Mouse (Mus musculus): ENCODE results near the gene Ybx2. TPM values are rescaled to one million over a fixed set of nuclear protein-coding genes. Genes with fewer than 3 reads are reported as not detected.
A peak's percentile ranks its signal among the peaks of the same experiment; 100 is the strongest.
"Not testable (repeated sequence)": the region's sequence is repeated elsewhere in the genome, so short reads cannot be mapped to it uniquely, and the experiment has no call there.

The Ybx2 gene
- total and polyA plus RNA-seq, 3 experiments, result 16.7 to 64.2 (median 22.6) TPM

- Histone ChIP-seq H3K9ac (ENCODE audit: low read depth, low read length) (no peak overlapping the region), H3K27ac (no peak overlapping the region; the same call in 1 of the 2 replicates), H3K79me2 (replicated peaks; ENCODE audit: control insufficient read depth, insufficient read depth, low read length) (peaks cover 3% of the 10 kb centered on the region; the same call in 1 of the 2 replicates), H3K4me1 (ENCODE audit: control insufficient read depth, insufficient read depth, low read length) (peaks cover 7% of the 10 kb centered on the region; the same call in 1 of the 2 replicates), H3K27me3 (ENCODE audit: control insufficient read depth, insufficient read depth, low read length) (no peaks in the 10 kb centered on the region), H3K4me3 (peak overlapping the region; percentile 97), H3K36me3 (ENCODE audit: control insufficient read depth, insufficient read depth, low read length) (peaks cover 2% of the 10 kb centered on the region; the same call in 1 of the 2 replicates)
- no peak for TF ChIP-seq CTCF (IDR thresholded peaks at IDR 0.05)
- WGBS, result 76% methylated on average over 15 of the region's 15 CpGs
- intact Hi-C loops (cut with DNase I), result loop anchor here (1.0 kb wide), 1 partner anchor 11 kb away; no protein-coding TSS in a partner anchor
- peak in 1 of 2 experiments; percentile 10 for DNase-seq
Observed at GRCm38 (mm10) chr11:69912716-69913530, 22.7 kb upstream of the Ybx2 start.

GRCm38 (mm10) chr11:69913554-69914371, 21.8 kb upstream of the Ybx2 start, which contains the start of gene Gps2:
Gene Gps2, plus strand, starts transcription at chr11:69913888.
- no peaks in the 10 kb centered on the region for H3K27me3 ChIP-seq (ENCODE audit: control insufficient read depth, insufficient read depth, low read length)
- peaks cover 7% of the 10 kb centered on the region; the same call in 1 of the 2 replicates for H3K4me1 ChIP-seq (ENCODE audit: control insufficient read depth, insufficient read depth, low read length)
- intact Hi-C loops (cut with DNase I), result loop anchor here (1.0 kb wide), 1 partner anchor 11 kb away; no protein-coding TSS in a partner anchor
- H3K9ac ChIP-seq (ENCODE audit: low read depth, low read length), result peak within 1 kb of the TSS; percentile 90
- peak; percentile 93 to 94 for DNase-seq
- WGBS, result 2% methylated on average over 61 of the region's 61 CpGs
- peak within 1 kb of the TSS; percentile 97 for H3K4me3 ChIP-seq
- peaks cover 8% of the 10 kb centered on the region; the same call in 1 of the 2 replicates for H3K36me3 ChIP-seq (ENCODE audit: control insufficient read depth, insufficient read depth, low read length)
- TF ChIP-seq POLR2A (IDR thresholded peaks at IDR 0.05; ENCODE audit: insufficient read depth, low read depth, low read length), result peak; percentile 66; the same call in 1 of the 2 replicates
- TF ChIP-seq EP300 (IDR thresholded peaks at IDR 0.05; ENCODE audit: insufficient read depth, low read depth, low read length), result peak; percentile 77; the same call in 1 of the 2 replicates
- TF ChIP-seq CTCF (IDR thresholded peaks at IDR 0.05), result no peak
- H3K79me2 ChIP-seq (replicated peaks; ENCODE audit: control insufficient read depth, insufficient read depth, low read length), result peaks cover 3% of the 10 kb centered on the region; the same call in 1 of the 2 replicates
- peak within 1 kb of the TSS; percentile 97 for H3K27ac ChIP-seq

- Histone ChIP-seq H3K27ac (peak overlapping the region; percentile 97), H3K4me1 (ENCODE audit: control insufficient read depth, insufficient read depth, low read length) (peaks cover 10% of the 10 kb centered on the region), H3K79me2 (replicated peaks; ENCODE audit: control insufficient read depth, insufficient read depth, low read length) (peaks cover 3% of the 10 kb centered on the region; the same call in 1 of the 2 replicates), H3K36me3 (ENCODE audit: control insufficient read depth, insufficient read depth, low read length) (peaks cover 14% of the 10 kb centered on the region; the same call in 1 of the 2 replicates), H3K27me3 (ENCODE audit: control insufficient read depth, insufficient read depth, low read length) (no peaks in the 10 kb centered on the region), H3K9ac (ENCODE audit: low read depth, low read length) (peak overlapping the region; percentile 90), H3K4me3 (peak overlapping the region; percentile 97)
- intact Hi-C loops (cut with DNase I), result no loop called here
- WGBS, result 1% methylated on average over 17 of the region's 17 CpGs
- TF ChIP-seq EP300 (IDR thresholded peaks at IDR 0.05; ENCODE audit: insufficient read depth, low read depth, low read length) (no peak), POLR2A (IDR thresholded peaks at IDR 0.05; ENCODE audit: insufficient read depth, low read depth, low read length) (no peak), CTCF (IDR thresholded peaks at IDR 0.05) (no peak)
- no peak for DNase-seq
Observed at GRCm38 (mm10) chr11:69914372-69914764, 21.2 kb upstream of the Ybx2 start.

GRCm38 (mm10) chr11:69914917-69915430, 20.6 kb upstream of the Ybx2 start:
- no peak for DNase-seq
- no peaks in the 10 kb centered on the region for H3K27me3 ChIP-seq (ENCODE audit: control insufficient read depth, insufficient read depth, low read length)
- peak overlapping the region; percentile 97 for H3K4me3 ChIP-seq
- peaks cover 14% of the 10 kb centered on the region; the same call in 1 of the 2 replicates for H3K36me3 ChIP-seq (ENCODE audit: control insufficient read depth, insufficient read depth, low read length)
- H3K9ac ChIP-seq (ENCODE audit: low read depth, low read length), result no peak overlapping the region
- TF ChIP-seq POLR2A (IDR thresholded peaks at IDR 0.05; ENCODE audit: insufficient read depth, low read depth, low read length) (no peak), CTCF (IDR thresholded peaks at IDR 0.05) (no peak), EP300 (IDR thresholded peaks at IDR 0.05; ENCODE audit: insufficient read depth, low read depth, low read length) (no peak)
- peaks cover 11% of the 10 kb centered on the region for H3K4me1 ChIP-seq (ENCODE audit: control insufficient read depth, insufficient read depth, low read length)
- intact Hi-C loops (cut with DNase I), result no loop called here
- H3K27ac ChIP-seq, result no peak overlapping the region
- WGBS, result 26% methylated on average over 9 of the region's 9 CpGs
- peaks cover 3% of the 10 kb centered on the region; the same call in 1 of the 2 replicates for H3K79me2 ChIP-seq (replicated peaks; ENCODE audit: control insufficient read depth, insufficient read depth, low read length)

- peaks cover 14% of the 10 kb centered on the region; the same call in 1 of the 2 replicates for H3K36me3 ChIP-seq (ENCODE audit: control insufficient read depth, insufficient read depth, low read length)
- no peak overlapping the region for H3K27ac ChIP-seq
- DNase-seq, result no peak
- peaks cover 11% of the 10 kb centered on the region for H3K4me1 ChIP-seq (ENCODE audit: control insufficient read depth, insufficient read depth, low read length)
- 46% methylated on average over 5 of the region's 5 CpGs for WGBS
- intact Hi-C loops (cut with DNase I), result no loop called here
- no peak overlapping the region for H3K9ac ChIP-seq (ENCODE audit: low read depth, low read length)
- TF ChIP-seq CTCF (IDR thresholded peaks at IDR 0.05) (peak; percentile 18; the same call in 1 of the 2 replicates), EP300 (IDR thresholded peaks at IDR 0.05; ENCODE audit: insufficient read depth, low read depth, low read length) (no peak)
- H3K4me3 ChIP-seq, result no peak overlapping the region
- no peaks in the 10 kb centered on the region for H3K27me3 ChIP-seq (ENCODE audit: control insufficient read depth, insufficient read depth, low read length)
- H3K79me2 ChIP-seq (replicated peaks; ENCODE audit: control insufficient read depth, insufficient read depth, low read length), result peaks cover 3% of the 10 kb centered on the region; the same call in 1 of the 2 replicates
Observed at GRCm38 (mm10) chr11:69915667-69916627, 19.6 kb upstream of the Ybx2 start.

GRCm38 (mm10) chr11:69916652-69917378, 18.8 kb upstream of the Ybx2 start:
- Histone ChIP-seq H3K4me1 (ENCODE audit: control insufficient read depth, insufficient read depth, low read length) (peaks cover 11% of the 10 kb centered on the region), H3K36me3 (ENCODE audit: control insufficient read depth, insufficient read depth, low read length) (peaks cover 14% of the 10 kb centered on the region; the same call in 1 of the 2 replicates)
- H3K9ac ChIP-seq (ENCODE audit: low read depth, low read length); H3K27ac ChIP-seq; H3K27me3 ChIP-seq (ENCODE audit: control insufficient read depth, insufficient read depth, low read length); H3K79me2 ChIP-seq (replicated peaks; ENCODE audit: control insufficient read depth, insufficient read depth, low read length); intact Hi-C loops (cut with DNase I); H3K4me3 ChIP-seq: not testable (repeated sequence)
- peak in 1 of 2 experiments; percentile 3 for DNase-seq
- WGBS, result 56% methylated on average over 7 of the region's 7 CpGs

Data from heart, adult 2 months (tissue).